18 mouse cellular contexts compared by ENCODE assay signal in genomic region chr7:65382515-65383283, GRCm38 (mm10).
A peak's percentile ranks its signal among the peaks of the same experiment; 100 is the strongest.
DNase-seq lines count a peak whose midpoint lies in the region; ATAC-seq and TF ChIP-seq lines count a peak whose summit lies in the region.
"Had no signal": no experiment of that assay in that cellular context is flagged by ENCODE, and none has a peak within 500 bp of the region (broad histone marks: within the 10 kb centered on the region; RNA-seq: fewer than 3 reads in every experiment).

No protein-coding gene starts in this region.

- no peak for DNase-seq in frontal cortex, postnatal 10 days (ENCODE audit: low spot score in 2 of 2)
- DNase-seq in layer of hippocampus, adult 2 months (ENCODE audit: low spot score in 2 of 2) = no peak
- no peak for DNase-seq in layer of hippocampus, postnatal 36 days
- peak; percentile 71 for DNase-seq in lung, postnatal 0 days (ENCODE audit: low spot score)
- no peak for DNase-seq in cerebellum, adult 9-10 months
- DNase-seq: adrenal gland, postnatal 36 days; B cell, adult 2 months; cerebellum, adult 18-20 months; gastrocnemius, postnatal 25 days; kidney, postnatal 36 days; right cerebral cortex, postnatal 14 days; thymus, postnatal 14 days had no signal

- H3K4me2 ChIP-seq in lung, postnatal 0 days (replicated peaks; ENCODE audit: low read depth, low read length) = 0 out of 2 replicates have a peak overlapping the region, but pooled peaks have one; percentile 3
- no peak overlapping the region for H3K4me2 ChIP-seq in liver, embryonic 12.5 days
- H3K4me2 ChIP-seq: forebrain, embryonic 13.5 days; hindbrain, embryonic 13.5 days had no signal

- H3K27ac ChIP-seq in layer of hippocampus, adult 2 months = peak overlapping the region; percentile 62; the same call in 1 of the 2 replicates
- H3K27ac ChIP-seq in brown adipose tissue, adult 24 weeks (replicated peaks; ENCODE audit: low read depth, low read length) = peak overlapping the region; percentile 94
- H3K27ac ChIP-seq in lung, postnatal 0 days (ENCODE audit: low read length) = peak overlapping the region; percentile 82
- no peak overlapping the region for H3K27ac ChIP-seq in liver, embryonic 12.5 days
- H3K27ac ChIP-seq: forebrain, embryonic 13.5 days; hindbrain, embryonic 13.5 days had no signal

- WGBS in lung, postnatal 0 days = 40% methylated on average over 10 of the region's 10 CpGs
- 63% methylated on average over 10 of the region's 10 CpGs for WGBS in liver, embryonic 12.5 days (ENCODE audit: insufficient replicate concordance)

- TF ChIP-seq EP300 in lung, postnatal 0 days (IDR thresholded peaks at IDR 0.05) = peak; percentile 91

- no peak overlapping the region for H3K4me3 ChIP-seq in layer of hippocampus, adult 2 months
- H3K4me3 ChIP-seq in brown adipose tissue, adult 24 weeks (ENCODE audit: insufficient read depth, low read depth, low read length) = no peak overlapping the region
- no peak overlapping the region for H3K4me3 ChIP-seq in lung, postnatal 0 days (ENCODE audit: low read depth, low read length)
- no peak overlapping the region for H3K4me3 ChIP-seq in liver, embryonic 12.5 days
- H3K4me3 ChIP-seq: forebrain, embryonic 13.5 days; hindbrain, embryonic 13.5 days; megakaryocyte, embryonic 14.5 days had no signal

- peak; percentile 56 for ATAC-seq in frontal cortex, adult (ENCODE audit: low TSS enrichment)
- ATAC-seq in lung, postnatal 0 days = peak; percentile 70
- no peak for ATAC-seq in liver, embryonic 12.5 days
- ATAC-seq: forebrain, embryonic 13.5 days had no signal

- no peaks in the 10 kb centered on the region for H3K36me3 ChIP-seq in lung, postnatal 0 days (ENCODE audit: insufficient read depth, low read length)
- no peaks in the 10 kb centered on the region for H3K36me3 ChIP-seq in liver, embryonic 12.5 days
- H3K36me3 ChIP-seq: hindbrain, embryonic 13.5 days had no signal

- no peaks in the 10 kb centered on the region for H3K9me3 ChIP-seq in lung, postnatal 0 days (ENCODE audit: low read length)
- no peaks in the 10 kb centered on the region for H3K9me3 ChIP-seq in liver, embryonic 12.5 days (replicated peaks)
- H3K9me3 ChIP-seq: forebrain, embryonic 13.5 days; hindbrain, embryonic 13.5 days had no signal

- H3K9ac ChIP-seq in lung, postnatal 0 days (replicated peaks; ENCODE audit: low read depth) = no peak overlapping the region
- H3K9ac ChIP-seq in liver, embryonic 12.5 days = no peak overlapping the region
- H3K9ac ChIP-seq: forebrain, embryonic 13.5 days; hindbrain, embryonic 13.5 days had no signal

- peaks cover 35% of the 10 kb centered on the region for H3K4me1 ChIP-seq in brown adipose tissue, adult 24 weeks (ENCODE audit: control insufficient read depth, insufficient read depth, insufficient read length, low read length)
- peaks cover 10% of the 10 kb centered on the region for H3K4me1 ChIP-seq in lung, postnatal 0 days (ENCODE audit: insufficient read depth, low read depth, low read length)
- no peaks in the 10 kb centered on the region for H3K4me1 ChIP-seq in liver, embryonic 12.5 days
- H3K4me1 ChIP-seq: forebrain, embryonic 13.5 days had no signal

- H3K27me3 ChIP-seq in lung, postnatal 0 days (replicated peaks; ENCODE audit: insufficient read depth, low read length) = no peaks in the 10 kb centered on the region
- peaks cover 41% of the 10 kb centered on the region for H3K27me3 ChIP-seq in liver, embryonic 12.5 days (replicated peaks)
- H3K27me3 ChIP-seq: forebrain, embryonic 13.5 days had no signal

- TF ChIP-seq CTCF in layer of hippocampus, adult 2 months (conservative IDR thresholded peaks at IDR 0.05) = no peak
- no peak for TF ChIP-seq CTCF in lung, postnatal 0 days (IDR thresholded peaks at IDR 0.05)
